Mouse (Mus musculus) liver, embryonic 14.5 days (tissue): ENCODE measurements around the gene Erbin.

Experiments
- CTCF ChIP-seq: IDR thresholded peaks from 2 replicates; pipeline ENCODE4 v1.5.1; 2016; ENCODE audit warnings: antibody characterized with exemption, low read depth, control low read depth
- EP300 ChIP-seq: IDR thresholded peaks from 2 replicates; pipeline ENCODE4 v1.6.1; 2016; ENCODE audit warnings: antibody characterized with exemption, low read depth

DNA sequence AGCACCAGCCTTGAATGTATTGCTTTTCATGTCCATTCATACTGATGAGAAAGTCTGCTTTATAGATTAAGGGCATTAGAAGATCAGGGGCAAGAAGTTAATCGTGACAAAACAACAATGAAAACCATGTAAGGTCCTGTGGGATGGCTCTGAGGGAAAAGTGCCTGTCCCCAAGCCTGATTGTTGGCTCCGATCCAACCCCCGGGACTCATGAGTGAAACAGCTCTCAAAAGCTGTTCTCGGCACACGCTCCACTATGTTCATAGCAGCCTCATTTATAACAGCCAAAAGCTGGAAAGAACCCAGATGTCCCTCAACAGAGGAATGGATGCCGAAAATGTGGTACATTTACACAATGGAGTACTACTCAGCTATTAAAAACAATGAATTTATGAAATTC lies 4.3 kb upstream of the Erbin start:
- no peak for TF ChIP-seq CTCF
- no peak for TF ChIP-seq EP300
